Mouse (Mus musculus) frontal cortex, adult 2 months (tissue): ENCODE data around the gene Mknk2. TPM values are rescaled to one million over a fixed set of nuclear protein-coding genes. Genes with fewer than 3 reads are reported as not detected.

Experiments
- DNase-seq, 2 experiments: peaks; one replicate each; pipeline ENCODE4 v3.0.0; 2022; ENCODE audit warnings: low spot score in 1 of 2; ENCODE audit errors: extremely low spot score in 1 of 2
- polyA plus RNA-seq: library from polyadenylated mRNA; depleted of rRNA; stranded (reverse); fragments of >200 nt; gene quantifications from 2 replicates; pipeline ENCODE4 v1.2.3, GENCODE M21; 2012

The Mknk2 gene
- polyA plus RNA-seq, 1 experiment = 43.8 TPM

DNA sequence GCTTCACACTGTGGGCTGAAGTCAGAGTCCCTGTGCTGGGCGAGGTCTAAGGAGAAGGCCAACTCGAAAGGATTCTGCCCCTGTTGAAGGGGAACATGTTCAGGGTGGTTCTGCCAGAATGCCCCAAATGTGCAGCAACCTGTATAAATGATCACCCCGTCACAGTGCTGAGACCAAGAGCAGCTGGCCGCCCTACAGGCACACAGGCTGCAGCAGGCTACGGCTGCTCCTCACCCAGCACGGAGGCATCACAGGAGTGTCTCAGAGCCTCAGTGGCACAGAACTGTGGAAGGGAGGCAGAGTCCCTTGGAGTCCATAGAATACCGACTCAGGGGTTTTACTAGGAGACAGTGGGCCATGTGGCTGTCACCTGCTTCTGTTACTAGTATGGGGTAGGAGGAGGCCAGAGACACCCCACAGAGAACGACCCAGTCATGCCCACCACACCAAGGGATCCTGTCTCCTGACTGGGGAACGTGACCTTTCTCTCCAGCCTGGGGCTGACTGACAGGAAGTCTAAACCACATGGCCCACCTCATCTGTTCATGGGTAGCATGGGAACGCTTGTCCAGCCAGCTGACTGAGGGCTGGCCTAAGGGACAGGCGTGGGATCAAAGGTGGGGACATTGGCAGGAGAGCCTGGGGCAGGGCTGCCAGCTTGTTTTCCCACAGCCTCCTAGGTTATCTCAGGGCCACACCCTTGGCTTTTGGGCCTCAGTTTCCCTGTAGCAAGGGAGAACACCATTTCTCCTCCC, 5.8 kb downstream of the Mknk2 start:
- no peak for DNase-seq

DNA sequence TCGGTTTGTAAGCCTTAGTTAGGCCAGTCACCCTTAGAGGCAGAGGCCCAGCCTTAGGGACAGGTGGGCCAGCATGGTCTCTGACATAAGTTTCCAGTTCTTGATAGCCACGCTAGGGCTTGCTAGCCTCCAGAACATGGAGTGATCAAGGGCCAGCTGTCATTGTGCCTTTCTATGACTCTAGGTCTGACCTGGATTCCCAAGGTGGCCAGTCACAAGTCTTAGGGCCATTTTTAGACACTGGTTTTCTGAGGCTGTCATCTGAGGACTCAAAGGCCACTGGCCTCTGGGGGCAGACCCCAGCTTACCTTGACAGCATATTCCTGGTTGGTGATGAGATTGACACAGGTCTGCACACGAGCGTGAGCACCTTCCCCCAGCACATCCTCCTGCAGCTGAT, 6.7 kb downstream of the Mknk2 start:
- DNase-seq = no peak

DNA sequence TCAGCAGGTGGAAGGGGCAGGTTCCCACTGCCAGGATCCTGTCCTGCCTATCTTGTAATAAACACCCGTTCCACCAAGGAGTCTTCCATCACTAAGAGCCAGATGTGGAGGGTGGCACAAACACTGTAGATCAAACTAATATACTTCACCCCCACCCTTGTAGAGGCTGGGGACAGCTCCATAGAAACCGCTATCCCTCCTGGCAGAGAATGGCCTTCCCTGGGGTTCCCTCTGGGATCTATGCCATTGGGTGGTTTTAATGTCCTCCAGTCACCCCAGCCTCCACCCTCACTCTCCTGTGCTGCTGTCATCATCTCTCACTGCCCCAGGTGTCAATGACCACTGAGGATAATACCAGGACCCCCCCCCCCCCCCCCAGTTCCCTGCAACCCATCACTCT, 7.4 kb downstream of the Mknk2 start:
- DNase-seq = no peak

DNA sequence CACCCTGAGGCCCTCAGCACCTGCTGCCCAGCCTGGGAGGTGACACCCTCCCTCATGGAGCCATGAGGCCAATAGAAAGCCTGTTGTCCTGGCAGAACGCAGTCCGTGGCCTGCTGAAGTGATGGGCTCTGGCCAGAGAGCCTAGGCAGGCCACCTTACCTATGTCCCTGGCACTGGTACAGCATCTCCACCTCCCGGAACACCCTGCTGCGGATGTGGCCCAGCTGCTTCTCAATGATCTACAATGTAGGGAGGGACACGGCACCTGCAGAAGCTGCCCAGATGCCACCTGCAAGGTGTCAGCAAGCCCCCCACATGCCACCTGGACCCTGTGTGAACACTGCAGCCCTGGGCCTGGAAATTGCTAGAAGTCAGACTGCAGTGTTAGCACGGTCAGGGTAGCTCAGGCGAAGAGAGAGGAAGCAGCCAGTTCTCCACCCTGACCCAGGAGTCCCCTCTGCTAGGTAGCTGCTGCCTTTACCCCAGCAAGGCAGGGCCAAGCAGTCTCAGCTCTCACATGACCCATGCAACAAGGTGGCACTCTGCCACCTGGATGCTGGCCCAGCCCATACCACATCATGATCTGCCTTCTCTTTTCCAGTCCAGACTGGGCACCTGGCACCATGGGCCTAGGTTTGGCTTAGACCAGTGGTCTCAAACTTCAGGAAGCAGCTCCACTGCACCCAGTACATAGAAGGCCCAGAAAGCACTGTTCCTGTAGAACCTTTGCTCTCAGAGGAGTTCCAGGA, 8.0 kb downstream of the Mknk2 start:
- no peak for DNase-seq

DNA sequence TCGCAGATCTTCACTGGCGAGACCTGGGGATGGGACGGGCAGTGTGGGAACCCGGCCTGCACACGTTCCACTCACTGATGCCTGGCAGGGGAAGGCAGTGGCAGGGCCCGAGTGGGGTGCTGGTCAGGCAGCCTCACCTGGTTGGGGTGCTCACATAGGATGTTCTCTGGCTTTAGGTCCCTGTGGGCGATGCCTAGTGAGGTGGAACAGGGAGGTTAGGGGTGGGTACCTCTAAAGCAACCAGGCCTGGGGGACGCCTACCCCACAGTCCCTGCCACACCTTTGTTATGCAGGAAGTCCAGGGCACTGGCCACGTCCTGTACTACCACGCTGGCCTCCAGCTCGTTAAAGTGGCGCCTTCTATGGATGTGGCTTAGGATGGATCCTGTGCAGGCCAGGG, 8.9 kb downstream of the Mknk2 start:
- DNase-seq = no peak

DNA sequence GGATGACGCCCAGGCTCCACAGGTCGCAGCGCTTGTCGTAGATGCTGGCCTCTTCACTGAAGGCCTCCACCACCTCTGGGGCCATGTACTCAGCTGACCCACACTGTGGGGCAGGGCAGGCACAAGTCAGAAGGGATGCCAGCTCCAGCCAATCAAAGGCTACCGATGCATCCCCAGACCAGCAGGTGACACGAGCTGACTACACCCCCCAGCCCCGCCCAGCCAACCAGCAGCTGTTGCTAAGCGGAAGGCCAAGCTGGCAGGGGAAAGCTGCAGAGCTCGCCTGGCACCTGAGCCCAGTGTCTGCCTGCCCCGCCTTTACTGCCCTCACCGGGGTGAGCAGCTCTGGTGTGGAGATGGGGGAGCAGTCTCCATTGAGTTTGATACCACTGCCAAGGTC, 9.3 kb downstream of the Mknk2 start:
- DNase-seq = no peak

DNA sequence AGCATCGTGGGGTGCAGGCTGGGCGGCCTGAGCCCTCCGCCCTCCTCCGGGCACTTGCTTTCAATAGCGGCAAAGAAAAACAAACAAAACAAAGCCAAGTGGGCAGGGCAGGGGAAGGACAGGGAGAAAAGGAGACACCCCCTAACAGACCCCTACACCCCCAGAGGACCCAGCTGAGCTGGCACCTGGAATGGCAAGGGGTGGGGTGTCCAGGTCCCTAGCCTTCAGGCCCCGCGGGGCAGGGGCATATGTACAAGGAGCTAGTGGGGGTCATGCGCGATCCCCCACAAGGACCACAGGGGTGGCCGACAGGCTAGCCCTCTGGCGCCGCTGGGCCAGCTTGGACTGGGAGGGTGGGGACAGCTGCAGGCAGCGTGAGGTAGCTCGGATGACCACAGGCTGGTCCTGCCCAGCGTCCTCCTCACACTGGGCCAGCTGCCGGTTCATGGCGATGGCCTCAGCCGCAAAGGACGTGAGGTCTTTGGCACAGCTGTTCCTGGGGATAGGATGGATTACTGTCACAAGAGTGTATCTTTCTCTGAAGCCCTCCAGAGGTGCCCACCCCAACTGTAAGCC, 11.0 kb downstream of the Mknk2 start:
- no peak for DNase-seq

DNA sequence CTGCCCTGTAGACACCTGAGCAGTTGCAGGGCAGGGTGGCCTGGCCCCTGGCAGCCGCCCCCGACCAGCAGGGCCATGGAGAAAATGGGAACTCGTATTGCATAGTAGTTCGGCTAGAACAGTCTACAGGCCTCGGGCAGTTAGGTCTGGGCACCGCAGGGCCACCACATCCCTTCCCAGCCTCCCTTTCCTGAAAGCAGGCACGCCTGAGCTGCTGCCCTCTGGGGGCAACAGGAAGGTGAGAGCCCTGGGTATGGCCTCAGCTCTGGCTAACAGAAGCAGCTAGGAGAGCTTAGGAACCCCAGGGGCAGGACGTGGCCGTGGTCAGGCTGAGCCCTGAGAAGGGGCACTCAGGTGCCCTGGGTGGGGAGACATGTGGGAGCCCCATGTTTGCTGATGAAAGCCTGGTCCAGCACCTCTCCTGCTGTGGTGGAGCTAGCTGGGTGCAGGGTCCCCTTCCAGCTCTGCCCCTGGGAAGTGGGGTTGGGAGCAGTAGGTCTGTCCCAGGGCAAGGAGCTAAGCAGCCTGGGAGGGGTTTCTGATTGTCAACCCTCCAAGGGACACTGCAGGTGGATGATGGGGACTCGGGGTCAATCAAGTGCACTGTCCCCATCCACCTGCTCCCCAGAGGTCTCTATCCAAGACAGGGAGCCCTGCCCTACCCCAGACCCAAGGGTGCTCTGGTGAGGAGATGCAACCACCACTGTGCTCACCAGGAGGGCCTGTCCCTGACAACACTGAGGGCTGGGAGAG, 11.8 kb downstream of the Mknk2 start:
- DNase-seq = no peak

DNA sequence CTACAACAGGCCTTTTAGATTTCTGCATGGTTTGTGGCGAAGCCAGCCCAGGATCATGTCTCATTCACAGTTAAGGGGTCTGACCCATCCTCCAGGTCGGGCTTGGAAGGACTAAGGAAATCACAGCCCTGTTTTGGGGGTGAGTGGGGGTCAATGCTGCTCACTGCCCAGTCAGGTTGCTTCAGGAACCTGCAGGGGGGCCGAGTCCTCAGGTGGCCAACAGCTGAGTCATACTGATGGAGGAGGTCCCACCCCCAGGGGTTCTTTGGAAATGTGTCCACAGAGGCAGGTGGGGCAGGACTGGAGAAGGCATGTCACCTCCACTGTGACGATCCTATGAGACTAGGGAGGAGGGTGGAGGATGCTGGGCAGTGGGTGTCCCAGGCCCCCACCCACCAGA, 12.5 kb downstream of the Mknk2 start:
- no peak for DNase-seq

DNA sequence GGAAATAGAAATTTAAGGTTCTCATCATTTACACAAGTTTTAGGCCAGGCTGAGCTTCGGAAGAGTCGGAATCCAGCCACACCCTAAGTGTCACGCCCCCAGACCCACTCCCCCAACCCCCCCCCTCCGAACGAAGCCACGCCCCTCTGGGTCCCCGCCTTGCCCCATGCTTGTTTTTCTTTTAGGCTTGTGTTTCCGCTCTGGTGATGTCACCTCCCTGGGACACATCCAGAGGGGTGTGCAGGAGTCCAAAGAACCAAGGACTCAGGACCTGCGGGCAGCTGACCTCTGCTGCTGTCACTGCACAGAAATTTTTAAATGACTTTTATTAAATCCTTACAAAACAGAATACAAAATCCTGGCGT, 12.9 kb downstream of the Mknk2 start:
- no peak for DNase-seq

DNA sequence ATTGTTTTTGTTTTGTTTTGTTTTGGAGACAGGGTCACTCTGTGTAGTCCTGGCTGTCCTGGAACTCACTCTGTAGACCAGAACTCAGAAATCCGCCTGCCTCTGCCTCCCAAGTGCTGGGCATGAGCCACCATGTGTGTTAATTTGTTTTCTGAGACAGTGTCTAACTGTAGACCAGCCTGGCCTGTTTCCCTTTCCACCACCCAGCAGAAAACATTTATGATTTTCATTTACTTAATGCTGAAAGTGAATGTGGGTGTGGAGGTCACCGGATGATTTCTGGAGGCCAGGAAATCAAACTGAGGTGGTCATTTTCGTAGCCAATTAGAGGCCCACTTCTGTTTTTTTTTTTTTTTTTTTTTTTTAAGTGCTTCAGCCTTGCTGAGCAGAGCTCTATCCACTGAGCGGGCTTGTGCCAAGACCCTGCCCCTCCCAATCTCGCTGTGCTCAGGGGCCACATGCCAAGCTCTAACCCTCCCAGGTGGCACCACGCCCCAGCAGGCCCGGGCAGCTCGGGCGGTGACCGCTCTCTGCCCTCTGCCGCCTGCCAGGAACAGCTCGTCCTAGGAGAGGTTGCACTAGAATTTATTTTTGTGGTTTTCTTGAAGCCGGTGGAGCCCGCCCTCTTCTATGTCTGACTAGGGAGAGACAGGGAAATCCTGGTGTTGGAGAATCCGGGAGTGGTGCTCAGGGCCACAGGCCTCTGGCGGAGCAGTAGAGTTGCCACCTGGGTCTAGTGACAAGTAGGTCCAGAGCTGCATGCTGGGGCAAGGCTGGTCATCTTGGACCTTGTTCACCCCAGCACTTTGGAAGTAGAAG, 13.5 kb downstream of the Mknk2 start:
- DNase-seq = peak in 1 of 2 experiments; percentile 33

DNA sequence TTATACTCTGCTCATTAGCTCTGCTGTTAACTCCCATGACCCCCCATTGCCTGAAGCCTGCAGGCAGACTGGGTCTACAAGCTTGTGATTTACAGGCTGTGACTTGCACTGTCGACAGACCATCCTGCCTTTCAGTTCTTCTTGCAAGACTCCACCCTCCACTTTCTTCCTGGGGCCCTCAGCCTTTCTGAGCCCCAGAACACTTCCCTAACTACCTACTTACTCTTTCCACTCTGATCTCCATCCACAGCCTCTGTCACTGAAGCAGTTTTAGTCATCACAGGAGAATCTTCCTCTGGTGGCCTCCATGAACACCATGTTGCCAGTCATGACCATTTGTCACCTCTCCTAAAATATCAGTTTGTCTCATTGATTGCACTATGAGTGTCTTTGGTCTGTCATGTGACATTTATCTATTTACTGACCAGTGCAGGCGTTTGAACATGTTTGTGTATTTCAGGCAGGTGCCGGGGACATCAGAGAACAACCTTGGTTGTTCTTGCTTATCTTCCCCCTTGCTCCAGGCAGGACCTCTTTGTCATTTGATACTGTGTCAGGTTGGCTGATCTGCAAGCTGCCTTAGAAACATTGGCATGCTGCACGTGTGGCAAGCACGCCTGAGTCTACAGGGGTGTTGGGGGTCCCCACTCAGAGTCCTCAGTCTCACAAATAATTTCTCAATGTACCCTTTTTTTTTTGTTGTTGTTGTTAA, 14.3 kb downstream of the Mknk2 start:
- DNase-seq = no peak

DNA sequence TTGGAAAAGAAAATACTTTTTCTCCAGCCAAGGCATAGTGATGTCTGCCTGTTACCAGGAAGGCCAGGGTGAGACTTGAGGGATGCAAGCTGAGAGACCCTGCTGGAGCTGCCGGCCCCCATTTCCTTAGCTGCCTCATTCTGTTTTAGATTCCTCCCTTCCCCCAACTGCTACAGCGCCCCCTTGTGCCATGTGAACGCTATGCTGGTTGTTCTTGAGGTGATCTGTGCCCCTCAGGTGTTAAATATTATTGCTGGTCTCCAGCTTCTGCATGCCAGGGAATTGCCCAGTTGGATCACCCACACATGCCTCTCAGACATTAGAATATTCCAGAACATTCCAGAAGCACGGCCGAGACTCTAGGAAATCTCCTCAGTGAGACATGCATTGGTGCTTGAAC, 16.8 kb downstream of the Mknk2 start:
- DNase-seq = peak in 1 of 2 experiments; percentile 39

DNA sequence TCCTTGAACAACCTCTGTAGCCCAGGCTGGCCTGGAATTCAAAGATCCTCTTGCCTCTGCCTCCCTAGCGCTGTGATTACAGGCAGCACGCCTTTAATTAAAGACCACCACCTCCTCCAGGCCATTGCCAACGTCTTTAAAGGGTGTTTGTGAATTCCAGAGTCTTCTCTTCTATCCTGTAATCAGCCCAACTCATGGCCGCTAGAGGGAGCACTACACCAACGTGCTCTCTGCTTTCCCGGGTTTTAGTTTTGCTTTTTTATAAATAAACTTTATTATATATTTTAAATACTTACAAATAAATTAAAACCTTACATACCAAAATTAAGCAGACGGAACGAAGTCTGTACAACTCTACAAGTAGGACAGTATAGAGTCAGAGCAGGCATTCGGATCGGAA, 18.7 kb downstream of the Mknk2 start:
- DNase-seq = peak in 1 of 2 experiments; percentile 89

DNA sequence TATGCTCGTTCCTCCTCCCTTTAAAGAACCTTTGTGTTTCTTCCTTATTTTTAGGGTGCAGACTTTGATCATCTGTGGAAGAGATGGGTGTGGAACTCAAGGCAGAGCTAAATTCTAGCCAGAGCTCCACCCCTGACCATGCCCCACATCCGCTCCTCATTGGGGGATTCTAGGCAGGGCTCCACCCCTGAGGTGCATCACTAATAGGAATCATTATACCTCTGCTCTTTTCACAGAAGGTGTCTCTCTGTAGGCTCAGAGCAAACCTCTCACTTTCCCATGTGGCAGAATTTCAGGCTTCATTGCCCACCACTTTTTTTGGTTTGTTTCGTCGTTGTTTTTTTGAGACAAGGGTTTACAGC, 19.1 kb downstream of the Mknk2 start:
- DNase-seq = no peak

DNA sequence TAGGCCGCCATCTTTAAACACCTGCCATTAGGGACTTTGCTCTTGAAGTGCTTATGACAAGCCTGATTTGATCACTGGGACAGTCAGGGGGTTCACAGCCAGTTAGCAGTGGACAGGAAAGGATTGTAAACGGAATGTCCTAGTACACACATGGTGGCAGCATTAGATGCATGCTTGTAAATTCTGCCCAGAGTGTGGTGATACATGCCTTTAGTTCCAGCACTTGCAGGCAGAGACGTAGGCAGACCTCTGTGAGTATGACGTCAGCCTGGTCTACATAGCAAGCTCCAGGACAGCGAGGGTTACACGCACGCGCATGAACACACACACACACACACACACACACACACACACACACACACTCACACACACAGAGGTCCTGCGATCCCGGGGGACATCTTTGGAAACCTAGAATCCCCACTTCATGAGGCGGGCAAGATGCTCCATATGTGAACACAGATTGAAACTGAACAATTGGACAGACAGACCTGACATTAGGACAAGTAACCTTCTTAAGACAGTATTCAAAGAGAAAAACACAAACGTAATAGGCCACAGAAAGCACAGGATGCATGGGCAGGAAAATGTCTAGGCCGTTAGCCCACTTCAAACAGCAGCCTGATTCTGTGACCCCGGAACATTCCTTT, 19.6 kb downstream of the Mknk2 start:
- no peak for DNase-seq

DNA sequence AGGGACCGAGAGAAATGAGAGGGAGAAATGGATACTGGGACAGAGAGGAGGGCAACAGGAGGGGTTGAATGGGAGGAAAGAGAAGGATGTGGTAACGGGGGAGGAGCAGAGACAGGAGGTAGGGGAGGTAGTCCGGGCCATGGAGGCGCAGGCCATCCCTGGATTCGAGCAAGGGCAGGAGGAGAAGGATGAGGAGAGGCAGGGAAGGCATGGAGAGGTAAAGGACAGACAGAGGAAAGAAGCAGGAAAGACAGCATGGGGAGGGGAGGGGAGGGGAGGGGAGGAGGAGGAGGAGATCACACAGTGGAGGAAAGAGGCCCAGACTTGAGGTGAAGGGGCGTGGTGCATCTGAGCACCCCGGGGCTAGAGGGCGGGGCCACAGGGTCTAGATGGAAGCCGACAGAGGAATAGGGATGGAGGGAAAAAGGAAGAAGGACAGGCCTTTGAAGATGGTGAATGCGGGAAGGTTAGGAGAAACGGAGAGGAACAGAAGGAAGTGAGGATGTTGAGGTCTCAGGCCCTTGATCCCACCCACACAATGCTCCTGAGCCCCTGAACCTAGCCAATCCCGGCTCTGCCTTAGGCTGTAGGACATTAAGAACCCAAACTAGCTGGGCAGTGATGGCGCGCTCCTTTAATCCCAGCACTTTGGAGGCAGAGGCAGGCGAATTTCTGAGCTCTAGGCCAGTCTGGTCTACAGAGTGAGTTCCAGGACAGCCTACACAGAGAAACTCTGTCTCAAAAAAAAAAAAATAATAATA, 20.9 kb downstream of the Mknk2 start, which contains the start of gene Btbd2:
Gene Btbd2 (minus strand): TSS at position 209 of the 761 bp plus-strand sequence.
- DNase-seq = no peak

DNA sequence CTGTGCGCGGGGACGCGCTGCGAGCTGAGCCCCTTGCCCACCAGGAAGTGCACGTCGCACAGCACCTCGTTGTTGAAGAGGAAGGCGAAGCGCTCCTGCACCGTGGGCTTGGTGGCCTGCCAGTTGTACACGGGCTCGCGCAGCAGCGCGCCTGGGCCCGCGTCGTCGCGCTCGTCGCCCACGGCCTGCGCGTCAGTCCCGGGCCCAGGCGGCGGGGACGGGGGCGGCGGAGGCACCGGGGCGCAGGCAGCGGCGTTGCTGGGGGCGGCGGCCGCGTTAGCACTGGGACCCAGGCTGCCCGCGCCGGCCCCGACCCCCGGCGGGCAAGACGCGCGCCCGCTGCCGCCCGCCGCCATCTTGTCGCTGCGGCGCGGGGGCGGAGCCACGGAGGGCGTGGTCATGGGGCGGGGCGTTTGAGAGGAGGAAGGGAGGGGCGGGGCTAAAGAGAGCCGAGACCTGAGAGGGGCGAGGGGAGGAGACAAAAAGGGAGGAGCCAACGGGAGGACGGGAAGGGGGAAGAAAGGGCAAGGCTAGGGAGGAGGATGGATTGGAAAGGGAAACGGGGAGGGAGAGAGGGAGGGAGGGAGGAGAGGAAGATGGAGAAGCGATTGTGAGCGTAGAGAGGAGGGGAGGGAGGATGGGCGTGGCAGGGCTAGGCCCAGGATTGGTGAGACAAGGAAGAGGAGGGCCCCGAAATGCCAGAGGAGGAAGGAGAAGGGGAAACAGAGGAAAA, 21.6 kb downstream of the Mknk2 start:
- peak; percentile 87 to 96 for DNase-seq
